ENCODE assay signal across 16 mouse cellular contexts in the genomic region with DNA sequence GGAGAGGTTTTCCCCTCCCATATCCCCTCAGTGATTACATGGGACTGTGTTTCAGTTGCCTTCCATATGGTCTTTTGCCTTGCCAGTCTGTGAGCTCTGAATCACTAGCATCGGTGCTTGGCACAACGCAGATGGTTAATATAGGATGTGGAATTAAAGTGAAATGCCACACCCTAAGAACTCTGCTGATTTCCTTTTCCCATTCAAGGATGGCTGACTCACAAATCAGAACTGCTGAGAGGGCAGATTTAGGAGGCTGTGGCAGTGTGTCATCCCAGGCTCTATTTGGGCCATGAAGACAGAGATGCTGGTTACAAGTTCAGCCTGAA. TPM values are rescaled to one million over a fixed set of nuclear protein-coding genes. Genes with fewer than 3 reads are reported as not detected.
DNase-seq lines count a peak whose midpoint lies in the region; ATAC-seq and TF ChIP-seq lines count a peak whose summit lies in the region.
"Had no signal": no experiment of that assay in that cellular context is flagged by ENCODE, and none has a peak within 500 bp of the region (broad histone marks: within the 10 kb centered on the region; RNA-seq: fewer than 3 reads in every experiment).

No protein-coding gene starts in this region.

- WGBS in forebrain, embryonic 15.5 days, result 68% methylated on average over 2 of the region's 2 CpGs
- WGBS in forebrain, embryonic 12.5 days, result 96% methylated on average over 2 of the region's 2 CpGs
- WGBS in midbrain, embryonic 16.5 days, result 95% methylated on average over 2 of the region's 2 CpGs

- DNase-seq in ES-E14 (ENCODE audit: low read depth, low spot score), result no peak
- DNase-seq in brain, adult 2 months (ENCODE audit: low read depth, low spot score), result peak; percentile 92
- peak; percentile 40 for DNase-seq in layer of hippocampus, adult 9-10 months (ENCODE audit: low spot score)
- DNase-seq in kidney, postnatal 10 days, result no peak
- DNase-seq: adrenal gland, postnatal 25 days; kidney, adult 18-20 months; lung, postnatal 10 days; midbrain, embryonic 14.5 days had no signal

- H3K4me3 ChIP-seq in forebrain, embryonic 15.5 days, result no peak overlapping the region
- no peak overlapping the region for H3K4me3 ChIP-seq in forebrain, embryonic 12.5 days (replicated peaks)
- H3K4me3 ChIP-seq in ES-E14 (ENCODE audit: insufficient read depth in 1 of 2, low read depth in 1 of 2, low read length in 2 of 2, poor library complexity in 1 of 2, severe bottlenecking in 1 of 2), result no peak overlapping the region
- no peak overlapping the region for H3K4me3 ChIP-seq in midbrain, embryonic 16.5 days (ENCODE audit: low read depth, low read length)
- H3K4me3 ChIP-seq: hindbrain, embryonic 10.5 days; neural tube, embryonic 13.5 days had no signal

- in situ Hi-C loops in ES-E14 (cut with MboI; ENCODE audit: low sequenced_read_pairs in 2 of 2, unreplicated experiment in 2 of 2), result loop anchor here (10.0 to 25.0 kb wide), 2 partner anchors 261 to 268 kb away; no protein-coding TSS in a partner anchor

- peak; percentile 68 for ATAC-seq in forebrain, embryonic 15.5 days (replicated peaks)
- no peak for ATAC-seq in forebrain, embryonic 12.5 days (ENCODE audit: low FRiP score)
- no peak for ATAC-seq in activated CD4-positive, CD25-positive, alpha-beta regulatory T cell, adult 4 months
- no peak for ATAC-seq in midbrain, embryonic 16.5 days

- no peak overlapping the region for H3K9ac ChIP-seq in forebrain, embryonic 15.5 days (replicated peaks)
- no peak overlapping the region for H3K9ac ChIP-seq in forebrain, embryonic 12.5 days
- no peak overlapping the region for H3K9ac ChIP-seq in ES-E14 (ENCODE audit: insufficient read depth, low read depth, low read length, poor library complexity, severe bottlenecking)
- no peak overlapping the region for H3K9ac ChIP-seq in midbrain, embryonic 16.5 days (ENCODE audit: low read depth, low read length)
- H3K9ac ChIP-seq: neural tube, embryonic 13.5 days had no signal

- no peaks in the 10 kb centered on the region for H3K9me3 ChIP-seq in forebrain, embryonic 15.5 days
- no peaks in the 10 kb centered on the region for H3K9me3 ChIP-seq in forebrain, embryonic 12.5 days
- H3K9me3 ChIP-seq in ES-E14 (ENCODE audit: control insufficient read depth, insufficient read depth, low read depth, low read length), result no peaks in the 10 kb centered on the region
- no peaks in the 10 kb centered on the region for H3K9me3 ChIP-seq in midbrain, embryonic 16.5 days (replicated peaks; ENCODE audit: control insufficient read depth, low read length, poor library complexity, severe bottlenecking)
- H3K9me3 ChIP-seq: hindbrain, embryonic 10.5 days; neural tube, embryonic 13.5 days had no signal

- peaks cover 43% of the 10 kb centered on the region for H3K36me3 ChIP-seq in forebrain, embryonic 15.5 days
- H3K36me3 ChIP-seq in forebrain, embryonic 12.5 days (replicated peaks), result peaks cover 57% of the 10 kb centered on the region
- peaks cover 17% of the 10 kb centered on the region for H3K36me3 ChIP-seq in ES-E14 (ENCODE audit: control insufficient read depth, insufficient read depth, low read length, poor library complexity, severe bottlenecking)
- H3K36me3 ChIP-seq in midbrain, embryonic 16.5 days (ENCODE audit: control insufficient read depth, insufficient read depth, low read length), result peaks cover 20% of the 10 kb centered on the region

- no peak overlapping the region for H3K4me2 ChIP-seq in forebrain, embryonic 15.5 days (replicated peaks)
- H3K4me2 ChIP-seq in forebrain, embryonic 12.5 days, result no peak overlapping the region
- no peak overlapping the region for H3K4me2 ChIP-seq in midbrain, embryonic 16.5 days (ENCODE audit: low read length)
- H3K4me2 ChIP-seq: liver, embryonic 11.5 days; neural tube, embryonic 13.5 days had no signal

- H3K27me3 ChIP-seq in forebrain, embryonic 15.5 days, result no peaks in the 10 kb centered on the region
- no peaks in the 10 kb centered on the region for H3K27me3 ChIP-seq in forebrain, embryonic 12.5 days
- no peaks in the 10 kb centered on the region for H3K27me3 ChIP-seq in midbrain, embryonic 16.5 days (ENCODE audit: control insufficient read depth, insufficient read depth, low read depth, low read length)
- H3K27me3 ChIP-seq: CH12.LX; neural tube, embryonic 13.5 days had no signal

- peak overlapping the region; percentile 77 for H3K27ac ChIP-seq in forebrain, embryonic 15.5 days (replicated peaks)
- no peak overlapping the region for H3K27ac ChIP-seq in forebrain, embryonic 12.5 days
- no peak overlapping the region for H3K27ac ChIP-seq in ES-E14 (ENCODE audit: insufficient read depth, low read depth, low read length, poor library complexity, severe bottlenecking)
- H3K27ac ChIP-seq in midbrain, embryonic 16.5 days (ENCODE audit: low read length), result no peak overlapping the region
- H3K27ac ChIP-seq: hindbrain, embryonic 10.5 days; neural tube, embryonic 13.5 days had no signal

- peaks cover 10% of the 10 kb centered on the region for H3K4me1 ChIP-seq in forebrain, embryonic 15.5 days
- peaks cover 3% of the 10 kb centered on the region; the same call in 1 of the 2 replicates for H3K4me1 ChIP-seq in forebrain, embryonic 12.5 days
- H3K4me1 ChIP-seq in ES-E14 (ENCODE audit: control insufficient read depth in 2 of 2, insufficient read depth in 2 of 2, low read length in 2 of 2, poor library complexity in 1 of 2), result no peaks in the 10 kb centered on the region
- H3K4me1 ChIP-seq in midbrain, embryonic 16.5 days (ENCODE audit: control insufficient read depth, insufficient read depth, low read length), result no peaks in the 10 kb centered on the region
- H3K4me1 ChIP-seq: hindbrain, embryonic 10.5 days had no signal

TF ChIP-seq in ES-E14, 5 proteins besides CTCF, POLR2A, EP300 and RAD21:
- TF ChIP-seq MAFK (IDR thresholded peaks at IDR 0.05; ENCODE audit: insufficient read depth, low read depth, low read length) (peak; percentile 51; the same call in 1 of the 2 replicates), HCFC1 (IDR thresholded peaks at IDR 0.05; ENCODE audit: borderline replicate concordance, insufficient read depth, low read length) (no peak)

RNA-seq across cellular contexts. Expression of gene Ikbke, which starts 14.5 kb away (rescaled TPM):
- polyA plus RNA-seq in forebrain, embryonic 15.5 days (2015; fragmentation: Nextera tagmentation; extraction: Ambion mirVana), result 0.42 and 0.67 TPM in 2 replicates
- polyA plus RNA-seq in forebrain, embryonic 12.5 days (2016; fragmentation: Nextera tagmentation; extraction: Ambion mirVana), result 0.72 and 0.88 TPM in 2 replicates
- 4.2 and 4.5 TPM in 2 replicates for total RNA-seq in ES-E14 (2012; rRNA removed)
- 10 to 100 TPM; 68.0 to 91.2 TPM for polyA plus RNA-seq in activated CD4-positive, CD25-positive, alpha-beta regulatory T cell, adult 4 months (2017; shearing (Covaris generic))
- polyA plus RNA-seq in midbrain, embryonic 16.5 days (2015; fragmentation: Nextera tagmentation; extraction: Ambion mirVana), result 0.73 and 0.77 TPM in 2 replicates

RNA-seq across cellular contexts. Expression of gene Rassf5, which starts 48.8 kb away (rescaled TPM):
- polyA plus RNA-seq in forebrain, embryonic 15.5 days (2015; fragmentation: Nextera tagmentation; extraction: Ambion mirVana), result 1.2 and 1.8 TPM in 2 replicates
- polyA plus RNA-seq in forebrain, embryonic 12.5 days (2016; fragmentation: Nextera tagmentation; extraction: Ambion mirVana), result 0.98 and 1.1 TPM in 2 replicates
- total RNA-seq in ES-E14 (2012; rRNA removed), result 0.76 and 1.2 TPM in 2 replicates
- polyA plus RNA-seq in activated CD4-positive, CD25-positive, alpha-beta regulatory T cell, adult 4 months (2017; shearing (Covaris generic)), result 100 to 1,000 TPM; 278 to 305 TPM
- 3.4 and 4.0 TPM in 2 replicates for polyA plus RNA-seq in midbrain, embryonic 16.5 days (2015; fragmentation: Nextera tagmentation; extraction: Ambion mirVana)

Comparison
In these comparisons a context has a peak if more than half of its experiments do, and no peak if none do; other contexts are left out.
1. DNase-seq: peak in brain, adult 2 months (single experiment) and layer of hippocampus, adult 9-10 months (single experiment); none in ES-E14 (single experiment) and kidney, postnatal 10 days (single experiment).
2. RNA of gene Ikbke, which starts 14.5 kb away (polyA plus RNA-seq): 68.0 to 91.2 TPM in activated CD4-positive, CD25-positive, alpha-beta regulatory T cell, adult 4 months; 0.73 to 0.77 TPM in midbrain, embryonic 16.5 days, 0.72 to 0.88 TPM in forebrain, embryonic 12.5 days and 0.42 to 0.67 TPM in forebrain, embryonic 15.5 days; every median in the first group is over 10 times any median in the second.
3. RNA of gene Rassf5, which starts 48.8 kb away (polyA plus RNA-seq): 278 to 305 TPM in activated CD4-positive, CD25-positive, alpha-beta regulatory T cell, adult 4 months; 3.4 to 4.0 TPM in midbrain, embryonic 16.5 days, 1.2 to 1.8 TPM in forebrain, embryonic 15.5 days and 0.98 to 1.1 TPM in forebrain, embryonic 12.5 days; every median in the first group is over 10 times any median in the second.